Mouse (Mus musculus) MEL (cell line): Measurements from ENCODE around the gene Mid1. TPM values are rescaled to one million over a fixed set of nuclear protein-coding genes. Genes with fewer than 3 reads are reported as not detected.

Source experiments
- DNase-seq: peaks from one replicate; pipeline ENCODE4 v3.0.0; 2011; ENCODE audit warnings: low read depth, low spot score
- H3K27ac ChIP-seq: 2 replicates; pipeline ENCODE4 v1.5.1; 2012; ENCODE audit warnings: low read depth, mild to moderate bottlenecking, control low read depth, low read length, moderate library complexity; ENCODE audit not compliant: control insufficient read depth
- H3K27me3 ChIP-seq, 2 experiments: fragments of 150-350 bp in 1 of 2; sonication (generic) in 1 of 2; 2 replicates each; pipeline ENCODE4 v1.6.1; 2012; ENCODE audit warnings: low read length in 2 of 2, mild to moderate bottlenecking in 2 of 2, improper control_type of control experiment in 1 of 2, moderate library complexity in 1 of 2; ENCODE audit not compliant: insufficient read depth in 2 of 2, control insufficient read depth in 1 of 2
- H3K36me3 ChIP-seq, 2 experiments: 2 replicates each; pipeline ENCODE4 v1.6.1; 2012 to 2014; ENCODE audit warnings: low read length in 2 of 2, improper control_type of control experiment in 1 of 2, inconsistent platforms in 1 of 2, mild to moderate bottlenecking in 1 of 2; ENCODE audit not compliant: insufficient read depth in 2 of 2, control insufficient read depth in 1 of 2
- H3K4me1 ChIP-seq, 2 experiments: fragments of 150-350 bp in 1 of 2; sonication (generic) in 1 of 2; 2 replicates each; pipeline ENCODE4 v1.6.1; 2012; ENCODE audit warnings: low read length in 2 of 2, improper control_type of control experiment in 1 of 2, mild to moderate bottlenecking in 1 of 2; ENCODE audit not compliant: insufficient read depth in 2 of 2, control insufficient read depth in 1 of 2
- H3K4me3 ChIP-seq, 2 experiments: fragments of 150-350 bp in 1 of 2; sonication (generic) in 1 of 2; 2 replicates each; pipeline ENCODE4 v1.5.1; 2012; ENCODE audit warnings: low read depth in 2 of 2, low read length in 2 of 2, mild to moderate bottlenecking in 2 of 2, moderate library complexity in 2 of 2, control low read depth in 1 of 2, improper control_type of control experiment in 1 of 2; ENCODE audit not compliant: control insufficient read depth in 1 of 2, insufficient read depth in 1 of 2
- H3K79me2 ChIP-seq: 2 replicates; pipeline ENCODE4 v1.6.1; 2012; ENCODE audit warnings: mild to moderate bottlenecking, low read length, moderate library complexity; ENCODE audit not compliant: control insufficient read depth, poor library complexity, insufficient read depth
- H3K9ac ChIP-seq: 2 replicates; pipeline ENCODE4 v1.6.1; 2012; ENCODE audit warnings: low read depth, mild to moderate bottlenecking, control low read depth, low read length, moderate library complexity; ENCODE audit not compliant: control insufficient read depth, poor library complexity, severe bottlenecking
- H3K9me3 ChIP-seq: fragments of 150-350 bp; sonication (generic); replicated peaks from 2 replicates; pipeline ENCODE4 v1.6.1; 2012; ENCODE audit warnings: mild to moderate bottlenecking, low read length, improper control_type of control experiment, moderate library complexity; ENCODE audit not compliant: insufficient read depth
- BHLHE40 ChIP-seq: IDR thresholded peaks from 2 replicates; pipeline ENCODE4 v1.6.1; 2012; ENCODE audit warnings: low read depth, mild to moderate bottlenecking, inconsistent platforms, low read length, improper control_type of control experiment, borderline replicate concordance
- CHD2 ChIP-seq: IDR thresholded peaks from 2 replicates; pipeline ENCODE4 v1.6.1; 2011; ENCODE audit warnings: low read length, improper control_type of control experiment
- E2F4 ChIP-seq: IDR thresholded peaks from 2 replicates; pipeline ENCODE4 v1.6.1; 2011; ENCODE audit warnings: low read depth, low read length, improper control_type of control experiment, borderline replicate concordance
- ELF1 ChIP-seq: IDR thresholded peaks from 2 replicates; pipeline ENCODE4 v1.6.1; 2014; ENCODE audit warnings: low read depth, mild to moderate bottlenecking, inconsistent platforms, low read length, improper control_type of control experiment, moderate library complexity
- HCFC1 ChIP-seq: IDR thresholded peaks from 2 replicates; pipeline ENCODE4 v1.6.1; 2012; ENCODE audit warnings: low read depth, mild to moderate bottlenecking, inconsistent platforms, low read length, improper control_type of control experiment, moderate library complexity
- JUND ChIP-seq: IDR thresholded peaks from 2 replicates; pipeline ENCODE4 v1.6.1; 2011; ENCODE audit warnings: low read depth, mild to moderate bottlenecking, improper control_type of control experiment, low read length
- KAT2A ChIP-seq: conservative IDR thresholded peaks from 2 replicates; pipeline ENCODE4 v1.6.1; 2012; ENCODE audit warnings: low read depth, low read length, improper control_type of control experiment, inconsistent platforms
- MYC ChIP-seq: IDR thresholded peaks from 2 replicates; pipeline ENCODE4 v1.6.1; 2011; ENCODE audit warnings: low read depth, mild to moderate bottlenecking, low read length, improper control_type of control experiment, moderate library complexity
- POLR2A ChIP-seq, 2 experiments: IDR thresholded peaks; 2 replicates each; pipeline ENCODE4 v1.6.1; 2011 to 2012; ENCODE audit warnings: low read length in 2 of 2, mild to moderate bottlenecking in 2 of 2, control low read depth in 1 of 2, improper control_type of control experiment in 1 of 2, low read depth in 1 of 2, moderate library complexity in 1 of 2; ENCODE audit not compliant: control insufficient read depth in 1 of 2, insufficient read depth in 1 of 2, poor library complexity in 1 of 2
- POLR2AphosphoS5 ChIP-seq: IDR thresholded peaks from 2 replicates; pipeline ENCODE4 v1.6.1; 2012; ENCODE audit warnings: low read depth, borderline replicate concordance, mild to moderate bottlenecking, inconsistent platforms, low read length, moderate library complexity, mixed read lengths
- RAD21 ChIP-seq: IDR thresholded peaks from 2 replicates; pipeline ENCODE4 v1.6.1; 2011; ENCODE audit warnings: mild to moderate bottlenecking, low read depth, low read length, improper control_type of control experiment
- RCOR1 ChIP-seq: IDR thresholded peaks from 2 replicates; pipeline ENCODE4 v1.6.1; 2012; ENCODE audit warnings: low read depth, mild to moderate bottlenecking, inconsistent platforms, low read length, improper control_type of control experiment
- UBTF ChIP-seq: IDR thresholded peaks from 2 replicates; pipeline ENCODE4 v1.6.1; 2012; ENCODE audit warnings: low read depth, mild to moderate bottlenecking, inconsistent platforms, low read length, improper control_type of control experiment, moderate library complexity, borderline replicate concordance; ENCODE audit not compliant: insufficient read depth
- USF2 ChIP-seq, 2 experiments: IDR thresholded peaks; 2 replicates each; pipeline ENCODE4 v1.6.1; 2011 to 2012; ENCODE audit warnings: improper control_type of control experiment in 2 of 2, low read length in 2 of 2, borderline replicate concordance in 1 of 2, inconsistent platforms in 1 of 2, low read depth in 1 of 2, mild to moderate bottlenecking in 1 of 2; ENCODE audit not compliant: insufficient read depth in 1 of 2
- ZC3H11A ChIP-seq: IDR thresholded peaks from 2 replicates; pipeline ENCODE4 v1.6.1; 2012; ENCODE audit warnings: low read depth, mild to moderate bottlenecking, inconsistent platforms, low read length, improper control_type of control experiment
- ZMIZ1 ChIP-seq: IDR thresholded peaks from 2 replicates; pipeline ENCODE4 v1.6.1; 2012; ENCODE audit warnings: low read depth, mild to moderate bottlenecking, inconsistent platforms, low read length, improper control_type of control experiment, moderate library complexity
- polyA plus RNA-seq, 2 experiments: library from polyadenylated mRNA; stranded (reverse) in 1 of 2; unstranded in 1 of 2; fragments of >175 nt in 1 of 2; fragments of >200 nt in 1 of 2; gene quantifications; 2 replicates each; pipeline versions ENCODE4 v1.2.1 to v1.2.4; 2012; ENCODE audit warnings: low replicate concordance in 2 of 2, low read depth in 1 of 2; ENCODE audit not compliant: insufficient read length in 2 of 2, insufficient read depth in 1 of 2, missing spikeins in 1 of 2
- total RNA-seq: library from RNA; depleted of rRNA; stranded (reverse); fragments of 300-350 nt; gene quantifications from 2 replicates; pipeline ENCODE4 v1.2.3, GENCODE M21; 2012

The Mid1 gene
- total and polyA plus RNA-seq, 3 experiments: 1.4 to 7.8 TPM; not detected in 1

DNA sequence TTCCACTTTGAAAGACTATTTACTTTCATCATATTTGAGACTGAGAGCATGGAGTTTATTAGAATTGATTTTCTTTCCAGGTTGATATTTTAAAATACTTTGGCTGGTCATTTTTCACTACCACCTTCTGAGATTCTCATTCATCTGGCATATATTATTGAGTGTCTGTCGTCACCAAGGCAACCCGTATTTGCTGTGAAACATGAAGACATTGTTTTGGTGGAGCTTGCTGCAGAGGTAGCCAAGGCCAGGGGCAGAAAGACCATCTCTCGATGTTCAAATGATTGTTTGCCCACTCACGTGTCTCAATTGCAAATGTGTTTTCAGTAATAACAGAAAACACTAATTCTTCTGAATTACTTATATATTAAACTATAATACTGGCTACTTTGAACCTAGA lies 145.1 kb downstream of the Mid1 start:
- no peak for DNase-seq
- no peaks in the 10 kb centered on the region for H3K79me2 ChIP-seq
- TF ChIP-seq HCFC1 (no peak), E2F4 (no peak), RCOR1 (no peak)

DNA sequence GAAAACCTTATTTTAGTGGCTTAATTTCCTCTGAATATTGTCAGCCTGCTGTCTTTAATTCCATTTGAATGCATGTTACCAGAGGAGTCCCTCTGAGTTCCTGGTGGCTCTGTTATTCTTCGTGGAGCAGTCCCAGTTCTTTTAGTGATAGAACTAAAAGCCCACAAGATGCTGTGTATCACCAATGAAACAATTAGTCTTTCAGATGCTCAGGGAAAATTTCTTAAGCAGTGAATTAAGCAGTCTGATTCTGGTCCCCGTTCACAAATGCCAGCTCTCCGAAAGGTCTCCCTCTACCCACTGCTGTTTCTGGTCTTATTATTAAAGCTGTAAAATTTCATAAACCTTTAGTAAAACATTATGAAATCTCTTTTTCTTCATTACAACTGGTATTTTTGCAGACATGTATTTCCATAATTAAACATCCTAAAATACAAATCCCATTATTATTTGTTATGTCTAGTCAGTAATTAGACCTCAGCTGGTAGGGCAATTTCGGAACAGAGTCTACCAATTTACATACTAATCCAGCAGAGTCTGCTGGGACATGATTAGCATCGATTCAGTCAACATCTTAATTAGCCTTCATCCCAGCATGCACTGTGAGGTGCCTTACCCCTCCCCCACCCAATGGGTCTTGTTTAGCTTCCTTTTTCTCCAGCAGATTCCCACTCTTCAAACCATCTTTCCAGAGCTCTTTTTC lies 153.1 kb downstream of the Mid1 start:
- H3K27ac ChIP-seq: no peak overlapping the region
- no peak for DNase-seq

More for the DNA sequence above, 145.1 kb downstream of the Mid1 start:
- Histone ChIP-seq H3K4me3 (no peak overlapping the region), H3K4me1 (no peaks in the 10 kb centered on the region), H3K9ac (no peak overlapping the region), H3K27ac (no peak overlapping the region), H3K27me3 (peaks cover 2% of the 10 kb centered on the region in 2 experiments), H3K36me3 (no peaks in the 10 kb centered on the region), H3K9me3 (no peaks in the 10 kb centered on the region)

DNA sequence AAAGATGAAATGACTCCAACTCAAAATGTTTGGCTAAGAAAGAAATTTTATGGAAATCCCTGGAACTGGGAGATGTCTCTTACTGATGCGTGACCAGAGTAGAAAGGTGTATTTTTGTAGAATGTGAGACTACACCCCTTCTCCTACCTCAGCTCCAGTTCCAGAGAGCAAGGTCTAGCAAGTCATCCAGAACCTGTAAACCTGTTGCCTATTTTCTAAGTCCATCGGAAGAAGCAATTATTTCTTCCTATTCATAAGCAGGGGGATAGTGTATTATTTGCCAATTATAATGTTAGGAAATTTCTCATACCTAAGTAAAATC lies 153.6 kb downstream of the Mid1 start:
- Histone ChIP-seq H3K27ac (no peak overlapping the region), H3K27me3 (no peaks in the 10 kb centered on the region; a peak in 3 of 4 replicates), H3K9ac (no peak overlapping the region), H3K4me1 (no peaks in the 10 kb centered on the region), H3K79me2 (no peaks in the 10 kb centered on the region), H3K9me3 (no peaks in the 10 kb centered on the region), H3K4me3 (no peak overlapping the region)
- no peak for DNase-seq
- TF ChIP-seq JUND: no peak
- no peak for TF ChIP-seq CHD2
- no peak for TF ChIP-seq BHLHE40
- TF ChIP-seq RAD21: no peak
- TF ChIP-seq UBTF: no peak
- no peak for TF ChIP-seq USF2 (IDR thresholded peaks at IDR 0.05; ENCODE audit: borderline replicate concordance in 1 of 2, insufficient read depth in 1 of 2, low read depth in 1 of 2, low read length in 2 of 2)
- TF ChIP-seq MYC: no peak
- TF ChIP-seq ZC3H11A: no peak
- no peak for TF ChIP-seq POLR2AphosphoS5
- TF ChIP-seq, all 39 proteins: peak for 0
- no peaks in the 10 kb centered on the region for H3K36me3 ChIP-seq

More for the DNA sequence above, 153.1 kb downstream of the Mid1 start:
- Histone ChIP-seq H3K79me2 (no peaks in the 10 kb centered on the region), H3K27me3 (no peaks in the 10 kb centered on the region; a peak in 3 of 4 replicates), H3K36me3 (no peaks in the 10 kb centered on the region), H3K4me1 (no peaks in the 10 kb centered on the region), H3K4me3 (no peak overlapping the region), H3K9ac (no peak overlapping the region), H3K9me3 (no peaks in the 10 kb centered on the region)
- TF ChIP-seq CHD2 (no peak), JUND (no peak), ELF1 (no peak), BHLHE40 (no peak), ZMIZ1 (no peak), POLR2A (IDR thresholded peaks at IDR 0.05; ENCODE audit: control insufficient read depth in 1 of 2, insufficient read depth in 1 of 2, low read depth in 1 of 2, low read length in 2 of 2, poor library complexity in 1 of 2) (no peak), KAT2A (no peak)
